Mouse (Mus musculus): ENCODE measurements at regions not wholly inside any gene's neighbourhood (a gene's known extent, or its start where the extent isn't known, plus 50 kb on each side); places are given as distances from the start of the nearest gene placed in this dataset.

DNA sequence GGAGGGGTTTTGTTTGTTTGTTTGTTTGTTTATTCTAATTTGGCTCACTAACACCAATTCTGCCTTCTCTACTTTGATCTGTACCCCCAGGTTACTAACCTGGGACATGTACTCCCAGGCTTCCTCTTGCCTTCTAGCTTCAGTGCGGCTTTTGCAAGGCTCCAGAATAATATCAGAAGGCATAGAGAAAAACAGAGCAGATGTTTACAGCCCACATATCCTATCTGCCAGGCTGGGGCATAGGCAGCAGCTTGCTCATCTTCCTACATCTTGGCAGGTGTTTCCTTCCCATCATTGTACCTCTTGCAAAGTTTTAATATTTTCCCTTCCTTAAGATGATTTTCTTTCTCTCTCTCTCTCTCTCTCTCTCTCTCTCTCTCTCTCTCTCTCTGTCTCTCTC lies 244.9 kb upstream of the Clec14a start:
- WGBS: 78% methylated on average over 1 of the region's 1 CpGs
- Histone ChIP-seq H3K9me3 (ENCODE audit: control insufficient read depth, low read length) (no peaks in the 10 kb centered on the region), H3K27me3 (ENCODE audit: control insufficient read depth, insufficient read depth, low read length) (no peaks in the 10 kb centered on the region), H3K27ac (replicated peaks; ENCODE audit: low read depth, low read length) (no peak overlapping the region), H3K4me1 (ENCODE audit: control insufficient read depth, insufficient read depth, low read length) (no peaks in the 10 kb centered on the region), H3K9ac (ENCODE audit: low read depth, low read length, severe bottlenecking) (no peak overlapping the region), H3K4me3 (replicated peaks; ENCODE audit: low read length) (no peak overlapping the region), H3K4me2 (replicated peaks; ENCODE audit: low read depth, low read length, severe bottlenecking) (no peak overlapping the region), H3K36me3 (ENCODE audit: control insufficient read depth, insufficient read depth, low read length) (no peaks in the 10 kb centered on the region)
- DNase-seq (ENCODE audit: low spot score) (no peak), ATAC-seq (ENCODE audit: low FRiP score, low read depth) (no peak)
- TF ChIP-seq POLR2A (IDR thresholded peaks at IDR 0.05; ENCODE audit: borderline replicate concordance, extremely low read depth, insufficient read depth, insufficient read length): no peak

DNA sequence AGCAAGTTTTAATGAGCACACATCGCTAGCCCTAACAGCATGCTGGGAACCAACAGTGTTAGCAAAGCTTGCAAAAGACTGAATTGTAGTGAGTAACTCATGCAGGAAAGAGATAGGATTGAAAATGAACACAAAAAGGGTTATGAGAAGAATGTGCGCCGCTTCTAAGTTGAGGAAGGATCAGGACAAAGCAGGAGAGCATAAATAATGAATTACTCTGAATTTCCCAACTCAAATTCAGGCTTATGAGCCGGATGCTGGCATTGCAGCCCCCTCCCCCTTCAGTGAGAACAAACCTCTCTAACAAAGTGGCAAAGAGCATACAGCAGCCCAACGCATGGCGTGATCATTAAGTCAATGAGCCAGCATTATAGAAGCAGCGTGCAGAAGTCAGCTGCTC lies 243.6 kb upstream of the Clec14a start:
- H3K9me3 ChIP-seq (ENCODE audit: control insufficient read depth, low read length): no peaks in the 10 kb centered on the region
- WGBS: 54% methylated on average over 7 of the region's 7 CpGs
- no peak for TF ChIP-seq POLR2A (IDR thresholded peaks at IDR 0.05; ENCODE audit: borderline replicate concordance, extremely low read depth, insufficient read depth, insufficient read length)
- H3K4me1 ChIP-seq (ENCODE audit: control insufficient read depth, insufficient read depth, low read length): no peaks in the 10 kb centered on the region
- no peak for ATAC-seq (ENCODE audit: low FRiP score, low read depth)
- H3K27me3 ChIP-seq (ENCODE audit: control insufficient read depth, insufficient read depth, low read length): no peaks in the 10 kb centered on the region
- DNase-seq (ENCODE audit: low spot score): no peak
- H3K4me3 ChIP-seq (replicated peaks; ENCODE audit: low read length): no peak overlapping the region
- no peak overlapping the region for H3K27ac ChIP-seq (replicated peaks; ENCODE audit: low read depth, low read length)
- no peaks in the 10 kb centered on the region for H3K36me3 ChIP-seq (ENCODE audit: control insufficient read depth, insufficient read depth, low read length)
- H3K9ac ChIP-seq (ENCODE audit: low read depth, low read length, severe bottlenecking): no peak overlapping the region
- no peak overlapping the region for H3K4me2 ChIP-seq (replicated peaks; ENCODE audit: low read depth, low read length, severe bottlenecking)

DNA sequence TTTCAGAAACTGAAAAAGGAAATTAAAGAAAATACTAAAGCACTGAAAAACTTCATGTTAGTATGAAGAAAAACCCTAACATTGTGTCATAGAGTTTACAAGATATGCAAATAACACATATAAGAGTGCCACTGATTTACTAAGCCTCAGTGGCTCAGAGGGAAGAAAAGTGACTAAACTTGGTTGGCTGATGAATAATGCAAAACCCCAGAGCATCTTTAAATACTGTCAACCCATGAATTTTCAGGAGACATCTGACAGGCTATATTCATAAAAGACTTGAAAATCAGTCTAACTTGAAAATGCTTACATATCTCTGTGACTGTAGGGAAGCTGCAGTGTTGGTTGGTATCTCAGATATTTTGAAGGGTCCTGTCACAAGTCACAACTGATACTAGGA lies 235.2 kb upstream of the Clec14a start:
- ATAC-seq (ENCODE audit: low FRiP score, low read depth): no peak
- Histone ChIP-seq H3K27me3 (ENCODE audit: control insufficient read depth, insufficient read depth, low read length) (no peaks in the 10 kb centered on the region), H3K4me2 (replicated peaks; ENCODE audit: low read depth, low read length, severe bottlenecking) (no peak overlapping the region), H3K4me1 (ENCODE audit: control insufficient read depth, insufficient read depth, low read length) (no peaks in the 10 kb centered on the region), H3K27ac (replicated peaks; ENCODE audit: low read depth, low read length) (no peak overlapping the region), H3K9ac (ENCODE audit: low read depth, low read length, severe bottlenecking) (no peak overlapping the region), H3K9me3 (ENCODE audit: control insufficient read depth, low read length) (no peaks in the 10 kb centered on the region), H3K36me3 (ENCODE audit: control insufficient read depth, insufficient read depth, low read length) (no peaks in the 10 kb centered on the region), H3K4me3 (replicated peaks; ENCODE audit: low read length) (no peak overlapping the region)
- no peak for DNase-seq (ENCODE audit: low spot score)
- TF ChIP-seq POLR2A (IDR thresholded peaks at IDR 0.05; ENCODE audit: borderline replicate concordance, extremely low read depth, insufficient read depth, insufficient read length): no peak

DNA sequence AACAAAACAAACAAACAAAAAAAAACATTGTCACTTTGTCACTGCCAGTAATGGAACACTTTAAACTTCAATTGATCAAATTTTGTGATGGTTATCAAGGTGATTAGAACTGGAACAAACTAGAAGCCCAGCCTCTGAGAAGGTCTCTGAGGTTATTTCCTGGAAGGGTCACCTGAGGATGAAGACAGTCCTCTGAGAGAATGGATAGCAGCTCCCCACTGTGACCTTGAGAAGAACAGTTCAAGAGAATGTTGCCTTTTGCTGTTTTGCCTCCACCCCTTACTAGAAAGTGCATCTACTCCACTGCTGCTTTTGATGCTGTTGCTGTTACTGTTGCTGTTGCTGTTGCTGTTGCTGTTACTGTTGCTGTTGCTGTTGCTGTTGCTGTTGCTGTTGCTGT lies 205.1 kb upstream of the Clec14a start:
- Histone ChIP-seq H3K4me3 (replicated peaks; ENCODE audit: low read length) (no peak overlapping the region), H3K4me2 (replicated peaks; ENCODE audit: low read depth, low read length, severe bottlenecking) (no peak overlapping the region), H3K4me1 (ENCODE audit: control insufficient read depth, insufficient read depth, low read length) (no peaks in the 10 kb centered on the region), H3K9ac (ENCODE audit: low read depth, low read length, severe bottlenecking) (no peak overlapping the region), H3K27me3 (ENCODE audit: control insufficient read depth, insufficient read depth, low read length) (no peaks in the 10 kb centered on the region), H3K27ac (replicated peaks; ENCODE audit: low read depth, low read length) (no peak overlapping the region), H3K9me3 (ENCODE audit: control insufficient read depth, low read length) (no peaks in the 10 kb centered on the region), H3K36me3 (ENCODE audit: control insufficient read depth, insufficient read depth, low read length) (no peaks in the 10 kb centered on the region)
- no peak for DNase-seq (ENCODE audit: low spot score)
- TF ChIP-seq POLR2A (IDR thresholded peaks at IDR 0.05; ENCODE audit: borderline replicate concordance, extremely low read depth, insufficient read depth, insufficient read length): no peak
- ATAC-seq (ENCODE audit: low FRiP score, low read depth): no peak

DNA sequence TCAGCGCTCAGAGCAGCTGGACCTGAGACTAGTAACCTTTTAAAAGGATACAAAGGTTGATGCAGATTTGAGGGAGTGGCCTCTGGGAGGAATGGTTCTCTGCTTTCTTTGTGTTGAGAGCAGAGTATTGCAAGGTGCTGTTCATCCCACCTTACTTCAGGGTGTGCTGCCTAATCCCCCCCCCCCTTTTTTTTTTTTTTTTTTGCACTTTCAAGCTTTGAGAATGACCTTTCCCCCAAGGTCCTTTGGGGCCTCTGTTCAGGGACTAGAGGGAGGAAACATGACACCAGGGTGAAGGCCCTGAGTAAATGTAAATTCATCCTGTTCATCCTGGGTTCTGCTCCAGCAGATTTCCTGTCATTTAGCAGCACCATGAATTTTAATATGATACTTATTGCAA lies 204.4 kb upstream of the Clec14a start:
- no peak overlapping the region for H3K4me2 ChIP-seq (replicated peaks; ENCODE audit: low read depth, low read length, severe bottlenecking)
- ATAC-seq (ENCODE audit: low FRiP score, low read depth) (no peak), DNase-seq (ENCODE audit: low spot score) (no peak)
- H3K9me3 ChIP-seq (ENCODE audit: control insufficient read depth, low read length): no peaks in the 10 kb centered on the region
- TF ChIP-seq POLR2A (IDR thresholded peaks at IDR 0.05; ENCODE audit: borderline replicate concordance, extremely low read depth, insufficient read depth, insufficient read length): no peak
- H3K27ac ChIP-seq (replicated peaks; ENCODE audit: low read depth, low read length): no peak overlapping the region
- no peak overlapping the region for H3K9ac ChIP-seq (ENCODE audit: low read depth, low read length, severe bottlenecking)
- no peak overlapping the region for H3K4me3 ChIP-seq (replicated peaks; ENCODE audit: low read length)
- H3K36me3 ChIP-seq (ENCODE audit: control insufficient read depth, insufficient read depth, low read length): no peaks in the 10 kb centered on the region
- WGBS: 63% methylated on average over 1 of the region's 1 CpGs
- no peaks in the 10 kb centered on the region for H3K27me3 ChIP-seq (ENCODE audit: control insufficient read depth, insufficient read depth, low read length)
- no peaks in the 10 kb centered on the region for H3K4me1 ChIP-seq (ENCODE audit: control insufficient read depth, insufficient read depth, low read length)

DNA sequence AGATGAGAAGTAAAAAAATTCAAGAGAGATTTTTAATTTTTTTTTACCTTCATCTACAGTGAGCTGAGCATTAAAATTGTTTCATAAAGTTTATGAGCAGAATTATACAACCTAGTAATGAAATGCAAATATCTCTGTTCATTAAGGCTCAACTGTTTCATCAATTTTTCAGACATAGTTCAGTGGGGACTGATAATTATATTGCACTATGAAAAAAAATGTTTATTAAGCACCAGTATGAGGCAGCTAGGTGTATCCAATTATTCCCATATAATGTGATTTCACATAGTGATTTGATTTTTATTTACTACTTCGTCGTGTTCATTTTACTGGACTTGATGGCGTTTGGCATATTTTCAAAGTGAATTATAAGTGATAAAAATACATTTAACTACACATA lies 191.4 kb upstream of the Clec14a start:
- ATAC-seq (ENCODE audit: low FRiP score, low read depth) (no peak), DNase-seq (ENCODE audit: low spot score) (no peak)
- no peaks in the 10 kb centered on the region for H3K27me3 ChIP-seq (ENCODE audit: control insufficient read depth, insufficient read depth, low read length)
- H3K4me1 ChIP-seq (ENCODE audit: control insufficient read depth, insufficient read depth, low read length): no peaks in the 10 kb centered on the region
- H3K4me2 ChIP-seq (replicated peaks; ENCODE audit: low read depth, low read length, severe bottlenecking): no peak overlapping the region
- no peak for TF ChIP-seq POLR2A (IDR thresholded peaks at IDR 0.05; ENCODE audit: borderline replicate concordance, extremely low read depth, insufficient read depth, insufficient read length)
- H3K4me3 ChIP-seq (replicated peaks; ENCODE audit: low read length): no peak overlapping the region
- H3K9me3 ChIP-seq (ENCODE audit: control insufficient read depth, low read length): no peaks in the 10 kb centered on the region
- no peak overlapping the region for H3K9ac ChIP-seq (ENCODE audit: low read depth, low read length, severe bottlenecking)
- H3K27ac ChIP-seq (replicated peaks; ENCODE audit: low read depth, low read length): no peak overlapping the region
- no peaks in the 10 kb centered on the region for H3K36me3 ChIP-seq (ENCODE audit: control insufficient read depth, insufficient read depth, low read length)
- WGBS: 55% methylated on average over 3 of the region's 3 CpGs

All from limb, embryonic 14.5 days (tissue).